Mouse (Mus musculus) common myeloid progenitor, adult 5-6 weeks (primary cell): ENCODE data around the gene Shroom1. TPM values are rescaled to one million over a fixed set of nuclear protein-coding genes. Genes with fewer than 3 reads are reported as not detected.
A peak's percentile ranks its signal among the peaks of the same experiment; 100 is the strongest.

ENCODE experiments used
- ATAC-seq: replicated peaks from 2 replicates; pipeline ENCODE4 v1.8.0; 2016; ENCODE audit warnings: low read depth, mild to moderate bottlenecking, moderate TSS enrichment, inconsistent platforms; ENCODE audit not compliant: poor library complexity, severe bottlenecking
- total RNA-seq: library from RNA; stranded (forward); fragments of 200-1000, 187-1606 nt; gene quantifications from 2 replicates; pipeline ENCODE4 v1.2.3, GENCODE M21; 2017

The Shroom1 gene
- total RNA-seq, 1 experiment from 2014 or later = not detected

DNA sequence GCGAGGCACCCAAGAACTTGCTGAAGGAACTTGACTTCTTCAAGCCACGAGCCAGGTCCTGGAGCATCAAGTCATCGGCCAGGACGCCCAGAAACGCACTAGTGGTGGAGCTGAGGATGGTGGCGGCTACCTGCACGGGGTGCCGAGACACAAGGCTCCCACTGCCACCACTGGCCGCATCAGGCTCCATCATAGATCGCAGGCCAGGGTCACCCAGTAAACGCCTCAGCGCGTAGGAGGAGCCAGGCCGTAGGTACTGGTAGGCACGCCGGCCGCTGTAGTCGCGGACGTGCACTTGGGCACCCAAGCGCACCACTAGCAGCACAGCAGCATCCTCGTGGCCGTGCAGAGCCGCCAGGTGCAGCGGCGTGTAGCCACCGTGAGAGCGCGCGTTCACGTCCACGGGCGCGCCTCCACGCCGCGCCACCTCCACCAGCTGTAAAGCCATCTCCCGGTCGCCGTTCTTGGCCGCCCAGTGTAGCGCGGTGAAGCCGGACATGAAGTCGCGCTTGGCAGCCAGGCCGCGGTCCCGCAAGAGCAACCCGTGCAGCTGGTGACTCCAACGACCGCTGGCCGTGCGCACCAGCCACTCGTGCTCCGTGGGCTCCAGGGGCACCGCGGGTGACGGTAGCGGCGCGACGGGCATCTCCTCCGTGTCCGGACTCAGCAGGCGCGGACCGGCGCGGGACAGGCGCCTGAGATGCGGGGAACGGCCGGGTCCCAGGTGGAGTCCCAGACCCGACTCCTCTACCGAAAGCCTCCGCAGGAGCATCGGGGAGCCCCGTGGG lies 21.6 kb downstream of the Shroom1 start:
- no peak for ATAC-seq

DNA sequence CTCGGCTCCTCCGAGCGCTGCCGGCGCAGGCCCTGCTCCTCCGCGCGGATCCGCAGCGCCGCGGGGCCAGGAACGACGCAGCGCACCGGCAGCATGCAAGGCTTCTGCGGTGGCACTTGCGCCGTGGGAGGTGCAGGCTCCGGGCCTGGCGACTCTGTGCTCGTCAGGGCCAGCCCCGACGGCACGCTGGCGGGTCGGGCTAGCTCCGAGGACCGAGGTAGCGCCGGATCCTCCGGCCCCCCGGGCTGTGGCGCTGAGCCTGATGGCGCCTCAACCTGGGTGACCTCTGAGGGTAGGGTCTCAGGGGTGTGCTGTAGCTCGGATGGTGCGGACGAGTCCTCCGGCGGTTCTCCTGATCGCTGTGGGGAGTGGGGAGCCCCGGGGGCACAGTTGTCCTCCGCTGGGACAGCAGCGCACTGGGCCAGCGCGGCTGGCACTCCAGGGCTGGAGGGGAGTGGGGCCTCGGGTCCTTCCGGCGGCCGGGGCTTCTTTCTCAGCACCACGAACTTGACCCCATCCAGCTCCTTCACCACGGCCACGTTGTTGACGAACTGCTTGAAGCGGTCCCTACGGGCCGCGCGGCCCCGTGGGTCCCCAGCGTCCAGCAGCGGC lies 22.3 kb downstream of the Shroom1 start:
- no peak for ATAC-seq

DNA sequence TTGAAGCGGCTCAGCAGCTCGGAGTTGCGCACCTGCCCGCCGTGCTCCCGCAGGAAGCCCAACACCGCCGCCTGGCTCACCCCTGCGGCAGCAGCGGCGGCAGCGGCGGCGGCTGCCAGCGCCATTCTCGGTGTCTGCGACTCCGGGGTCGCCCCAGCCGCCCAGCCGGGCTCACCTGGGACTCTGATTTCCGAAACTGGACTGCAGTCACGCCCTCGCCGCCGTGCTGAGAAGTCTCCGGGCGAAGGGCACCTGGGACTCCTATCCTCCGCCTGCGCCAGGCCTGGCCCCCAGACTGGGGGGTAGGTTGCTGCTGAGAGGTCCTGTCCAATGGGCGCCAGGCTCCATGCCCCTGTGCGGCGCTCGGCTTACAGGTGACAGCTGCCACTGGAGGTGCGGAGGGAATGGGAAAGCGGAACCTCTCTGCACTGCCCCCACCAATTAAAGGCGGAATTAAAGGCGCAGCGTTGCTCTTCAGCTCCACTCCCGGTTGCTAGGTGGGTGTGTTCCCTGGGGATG lies 22.8 kb downstream of the Shroom1 start, which contains the start of the genes Gm9945 and Sowaha:
Gene Gm9945, plus strand, starts transcription at position 384 of the 519 bp plus-strand sequence.
Gene Sowaha, minus strand, starts transcription at position 492 of the 519 bp plus-strand sequence.
- ATAC-seq = peak; percentile 26

DNA sequence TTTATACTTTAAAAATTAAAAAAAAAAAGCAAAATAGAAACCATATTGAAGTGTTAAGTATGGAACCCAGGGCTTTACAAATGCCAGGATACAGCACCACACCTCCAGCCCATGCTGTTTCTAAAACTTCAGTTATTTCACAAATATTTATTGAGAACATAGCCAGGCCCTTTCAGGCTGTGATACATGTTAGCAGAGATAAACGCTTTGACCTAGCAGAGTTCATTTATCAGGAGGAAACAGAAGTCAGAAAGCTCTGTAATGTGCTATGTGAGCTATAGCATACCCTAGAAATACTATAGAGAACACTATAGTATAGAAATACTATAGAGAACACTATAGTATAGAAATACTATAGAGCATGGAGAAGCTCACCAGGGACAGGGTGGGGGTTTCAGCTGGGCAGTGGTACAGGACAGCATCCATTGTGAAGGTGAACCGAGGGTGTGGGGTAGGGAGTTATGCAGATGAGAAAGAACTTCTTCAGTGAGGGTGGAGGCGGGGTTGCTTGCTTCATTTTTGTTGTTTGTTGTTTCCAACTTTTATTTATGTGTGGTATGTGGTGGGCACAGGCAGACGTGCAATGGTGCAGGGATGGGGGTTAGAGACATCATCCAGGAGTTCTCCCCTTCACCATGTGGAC lies 24.2 kb downstream of the Shroom1 start:
- peak; percentile 53; the same call in 1 of the 2 replicates for ATAC-seq

DNA sequence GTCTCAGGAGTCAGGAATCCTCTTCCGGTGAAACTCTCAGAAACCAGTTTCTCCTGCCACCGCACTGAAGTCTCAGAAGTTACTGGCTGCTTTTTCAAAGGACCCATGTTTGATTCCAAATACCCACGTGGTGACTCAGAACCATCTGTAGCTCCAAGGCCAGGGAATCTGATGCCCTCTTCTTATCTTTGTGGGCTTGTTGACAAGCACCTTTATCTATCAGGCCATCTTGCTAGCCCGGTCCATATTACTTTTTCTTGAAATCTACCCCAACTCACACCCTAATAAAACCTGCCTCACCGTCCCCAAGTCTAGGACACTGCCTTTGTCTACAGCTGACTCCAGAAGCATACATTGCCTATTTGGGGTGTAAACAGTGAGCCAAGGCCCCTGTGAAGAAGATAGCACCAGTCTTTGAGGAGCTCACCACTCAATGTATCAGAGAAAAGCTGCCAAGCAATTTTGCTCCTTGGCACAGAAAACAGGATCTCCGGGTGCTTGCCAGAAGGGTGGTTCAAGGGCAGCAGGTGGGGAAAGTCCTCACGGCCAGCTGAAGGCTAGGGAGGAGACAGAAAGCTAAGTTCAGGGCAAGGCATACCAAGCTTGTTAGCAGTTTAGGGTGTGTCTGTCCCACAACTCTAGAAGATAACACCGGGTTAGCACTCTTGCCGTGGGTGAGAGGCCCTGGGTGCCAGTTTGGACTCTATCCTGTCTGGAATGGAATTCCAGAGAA lies 26.3 kb downstream of the Shroom1 start:
- ATAC-seq = peak; percentile 20; the same call in 1 of the 2 replicates

DNA sequence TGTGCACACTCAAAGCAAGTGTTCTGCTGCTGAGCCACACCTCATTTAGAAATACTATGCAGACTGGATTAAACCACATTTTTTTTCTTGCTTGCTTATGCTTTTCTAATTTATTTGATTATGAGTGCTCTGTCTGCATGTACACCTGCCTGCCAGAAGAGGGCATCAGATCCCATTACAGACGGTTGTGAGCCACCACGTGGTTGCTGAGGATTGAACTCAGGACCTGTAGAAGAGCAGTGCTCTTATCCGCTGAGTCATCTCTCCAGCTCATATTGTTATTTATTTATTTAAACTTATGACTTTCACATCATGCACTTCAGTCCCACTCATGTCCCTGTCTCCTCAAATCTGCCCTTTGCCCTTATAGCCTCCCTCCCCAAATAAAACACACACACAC lies 28.7 kb downstream of the Shroom1 start:
- no peak for ATAC-seq

DNA sequence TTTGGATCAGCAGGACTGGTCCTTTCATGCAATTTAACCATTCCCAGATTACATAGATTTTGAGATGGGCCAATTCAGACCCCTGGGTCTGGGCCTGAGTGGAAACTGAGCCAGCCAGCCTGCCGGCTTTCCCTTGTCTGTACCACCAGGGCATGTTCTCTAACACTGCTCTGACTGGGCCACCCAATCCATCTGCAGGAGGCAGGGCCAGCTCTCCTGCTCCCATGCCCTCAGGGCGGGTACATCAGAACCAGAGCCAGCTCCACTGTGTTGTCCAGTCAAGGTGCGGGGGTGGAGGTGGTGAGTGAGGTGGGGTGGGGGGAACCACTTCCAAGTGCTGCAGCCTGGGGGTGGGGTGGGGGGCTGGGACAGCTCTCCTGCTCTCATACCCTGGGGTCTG lies 29.3 kb downstream of the Shroom1 start:
- no peak for ATAC-seq

DNA sequence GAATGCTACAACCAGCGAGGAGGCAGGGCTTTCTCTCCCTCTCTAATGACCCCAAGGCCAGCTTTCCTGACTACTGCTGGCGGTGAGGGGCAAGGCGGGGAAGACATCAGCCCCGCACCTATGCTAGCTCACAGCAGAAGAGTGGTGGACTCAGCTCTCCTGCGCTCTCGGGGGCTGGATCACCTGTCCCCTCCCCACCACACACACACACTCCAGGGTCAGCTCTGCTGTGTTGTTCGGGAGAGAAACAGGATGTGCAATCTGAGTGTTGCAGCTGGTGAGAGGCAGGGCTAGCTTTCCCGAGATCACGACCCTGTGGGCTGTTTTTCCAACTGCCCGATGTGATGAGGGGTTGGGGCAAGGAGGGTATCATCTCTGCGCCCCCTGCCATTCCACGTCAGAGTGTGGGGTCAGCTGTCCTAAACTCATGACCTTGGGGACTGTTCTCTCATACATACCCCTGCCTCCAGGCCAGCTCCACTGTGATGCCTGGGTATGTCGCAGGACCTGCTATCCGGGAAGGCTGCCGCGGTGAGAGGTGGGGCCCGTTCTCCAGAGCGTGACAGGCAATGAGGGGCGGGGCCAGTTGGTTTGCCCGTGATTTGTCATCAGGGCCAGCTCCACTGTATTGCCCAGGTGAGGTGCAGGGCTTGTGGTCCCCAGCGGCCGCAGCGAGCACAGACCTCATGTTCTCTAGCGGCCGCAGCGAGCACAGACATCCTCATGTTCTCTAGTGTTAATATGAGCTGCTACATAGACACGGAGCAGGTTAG lies 30.0 kb downstream of the Shroom1 start:
- ATAC-seq = peak; percentile 64

DNA sequence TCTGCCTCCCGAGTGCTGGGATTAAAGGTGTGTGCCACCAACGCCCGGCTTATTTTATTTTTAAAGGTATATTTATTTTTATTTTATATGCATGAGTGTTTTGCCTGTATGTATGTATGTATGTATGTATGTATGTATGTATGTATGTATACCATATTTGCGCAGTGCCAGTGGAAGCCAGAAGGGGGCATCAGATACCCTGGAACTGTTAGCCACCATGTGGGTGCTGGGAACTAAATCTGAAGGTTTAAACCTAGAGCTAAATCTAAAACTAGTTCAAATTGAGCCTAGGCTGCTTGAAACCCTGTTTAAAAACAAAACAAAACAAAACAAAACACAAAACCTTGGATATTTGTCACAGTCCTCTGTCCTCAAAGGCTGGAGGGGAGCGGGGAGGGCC lies 32.0 kb downstream of the Shroom1 start:
- ATAC-seq = no peak

DNA sequence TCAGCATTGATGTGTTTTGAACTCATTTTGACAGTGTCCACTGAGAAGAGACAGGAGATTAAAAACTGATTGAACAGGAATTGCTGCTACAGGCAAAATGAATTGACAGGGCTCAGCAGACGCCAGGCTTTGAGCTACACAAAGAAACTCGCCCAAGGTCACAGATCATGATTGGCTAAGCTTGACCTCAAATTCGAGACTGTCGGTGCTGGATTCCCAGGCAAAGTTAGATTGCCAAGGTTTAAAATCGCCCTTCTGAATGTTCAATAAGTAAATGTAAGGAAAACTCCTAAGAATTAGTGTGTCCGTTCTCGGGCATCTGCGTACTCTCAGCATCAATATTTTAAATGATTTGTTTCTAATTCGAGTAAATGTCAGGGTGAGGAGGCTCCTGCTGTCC lies 32.4 kb downstream of the Shroom1 start:
- ATAC-seq = no peak

DNA sequence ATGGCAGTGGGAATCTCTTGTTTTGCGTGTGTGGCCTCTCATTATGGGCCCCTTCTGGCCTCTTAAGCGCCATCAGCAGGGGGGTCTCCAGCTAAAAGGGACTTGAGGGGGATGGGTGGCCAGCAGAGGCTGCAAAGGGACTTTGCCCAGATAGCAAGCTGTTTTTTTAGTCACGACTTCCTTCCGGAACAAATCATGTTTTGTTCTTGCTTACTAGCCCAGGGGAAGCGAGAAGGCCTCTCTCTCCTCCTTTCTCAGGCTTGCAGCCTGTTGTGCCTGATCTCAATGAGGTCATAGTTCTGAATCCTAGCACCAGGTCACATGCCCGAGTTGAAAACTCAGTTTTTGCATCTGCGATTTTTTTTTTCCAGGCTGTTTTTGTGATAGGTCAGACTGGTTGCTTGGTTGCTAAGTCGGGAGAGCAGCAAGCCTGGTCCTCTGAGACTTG lies 35.0 kb downstream of the Shroom1 start:
- ATAC-seq = no peak

DNA sequence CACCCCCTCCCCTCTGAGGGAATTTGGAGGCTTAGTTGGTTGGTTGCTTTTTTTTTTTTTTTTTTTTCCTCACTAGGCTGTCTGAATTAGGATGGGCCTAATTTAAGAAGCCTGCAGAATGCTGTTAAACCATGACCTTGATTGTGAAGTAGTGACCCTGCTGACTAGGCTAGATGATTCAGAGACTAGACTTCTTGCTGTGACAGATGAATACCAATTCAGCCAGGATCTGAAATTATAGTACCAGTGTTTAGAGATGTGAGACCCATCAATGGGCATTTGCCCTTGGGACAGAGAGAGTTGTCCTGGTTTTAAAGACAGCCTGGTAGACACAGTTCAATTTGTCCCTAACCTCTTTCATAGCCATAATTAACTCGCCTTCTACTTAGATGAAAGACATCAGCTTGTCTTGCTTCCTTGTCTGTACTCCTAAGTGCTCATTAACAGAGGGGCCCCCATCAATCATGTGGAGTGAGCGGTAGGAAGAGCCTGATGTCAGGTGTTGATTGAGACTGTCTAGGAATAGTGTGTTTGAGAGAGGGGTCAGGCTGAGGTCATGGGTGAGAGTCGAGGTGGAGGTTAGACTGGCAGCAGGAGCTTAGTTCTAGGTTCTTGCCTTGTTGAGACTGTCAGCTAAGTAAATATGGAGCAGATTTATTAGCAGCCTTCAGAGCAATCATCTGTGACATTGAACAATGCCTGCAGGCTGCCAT lies 36.4 kb downstream of the Shroom1 start:
- no peak for ATAC-seq

DNA sequence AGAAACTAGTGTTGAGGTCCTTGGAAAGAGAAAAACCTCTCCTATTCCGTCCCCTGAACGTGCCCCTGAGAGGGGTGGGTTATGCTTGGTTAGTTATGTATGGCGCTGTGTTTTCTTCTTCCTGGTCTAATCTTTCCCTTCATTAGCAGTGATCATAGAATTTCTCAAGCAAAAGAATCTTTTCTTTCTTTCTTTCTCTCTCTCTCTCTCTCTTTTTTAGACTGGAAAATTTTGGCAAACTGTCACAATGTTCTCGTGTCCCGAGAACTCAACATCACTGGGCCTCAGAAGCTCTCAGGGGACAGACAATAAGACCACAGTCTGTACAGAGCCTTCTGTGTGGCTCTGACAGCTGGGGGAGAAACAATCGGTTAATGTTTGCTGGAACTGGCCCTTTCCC lies 38.4 kb downstream of the Shroom1 start:
- no peak for ATAC-seq

DNA sequence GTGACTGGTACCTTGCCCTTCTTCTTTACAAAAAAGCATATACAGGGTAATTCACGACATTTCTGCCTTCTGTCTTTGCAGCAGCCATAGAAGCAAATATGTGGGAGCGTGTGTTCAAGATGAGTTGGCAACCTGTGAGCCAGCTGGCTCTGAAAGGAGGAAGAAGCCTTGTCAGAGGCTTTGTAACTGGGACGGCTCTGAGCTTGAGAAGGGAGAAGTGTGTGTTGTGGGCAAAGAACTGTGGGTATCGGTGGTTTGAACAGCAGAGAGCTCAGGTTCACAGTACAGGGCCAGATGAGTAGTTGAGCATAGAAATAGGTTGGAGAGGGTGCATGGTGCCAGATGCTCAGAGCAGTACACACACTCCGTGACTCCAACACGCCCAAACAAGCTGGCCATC lies 39.9 kb downstream of the Shroom1 start:
- ATAC-seq = peak; percentile 72

DNA sequence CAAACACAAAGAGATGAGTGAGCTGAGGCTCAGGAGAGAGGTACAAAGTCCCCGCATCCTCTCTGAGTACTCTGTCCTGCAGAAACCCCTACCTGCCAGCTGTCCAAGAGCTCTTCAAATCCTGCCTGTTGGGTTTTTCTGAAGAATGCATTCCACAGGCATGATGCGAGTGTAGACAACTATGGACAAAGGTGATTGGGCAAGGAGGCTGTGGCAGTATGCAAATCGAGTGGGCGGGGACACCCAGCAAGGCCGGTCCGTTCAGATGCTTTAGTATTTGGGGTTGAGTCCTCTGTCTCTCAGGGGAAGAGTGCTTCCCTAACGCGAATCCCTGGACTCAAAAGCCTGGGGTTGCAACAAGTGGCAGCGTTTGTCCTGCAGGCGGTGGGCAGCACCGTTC lies 43.6 kb downstream of the Shroom1 start:
- peak; percentile 33; the same call in 1 of the 2 replicates for ATAC-seq

DNA sequence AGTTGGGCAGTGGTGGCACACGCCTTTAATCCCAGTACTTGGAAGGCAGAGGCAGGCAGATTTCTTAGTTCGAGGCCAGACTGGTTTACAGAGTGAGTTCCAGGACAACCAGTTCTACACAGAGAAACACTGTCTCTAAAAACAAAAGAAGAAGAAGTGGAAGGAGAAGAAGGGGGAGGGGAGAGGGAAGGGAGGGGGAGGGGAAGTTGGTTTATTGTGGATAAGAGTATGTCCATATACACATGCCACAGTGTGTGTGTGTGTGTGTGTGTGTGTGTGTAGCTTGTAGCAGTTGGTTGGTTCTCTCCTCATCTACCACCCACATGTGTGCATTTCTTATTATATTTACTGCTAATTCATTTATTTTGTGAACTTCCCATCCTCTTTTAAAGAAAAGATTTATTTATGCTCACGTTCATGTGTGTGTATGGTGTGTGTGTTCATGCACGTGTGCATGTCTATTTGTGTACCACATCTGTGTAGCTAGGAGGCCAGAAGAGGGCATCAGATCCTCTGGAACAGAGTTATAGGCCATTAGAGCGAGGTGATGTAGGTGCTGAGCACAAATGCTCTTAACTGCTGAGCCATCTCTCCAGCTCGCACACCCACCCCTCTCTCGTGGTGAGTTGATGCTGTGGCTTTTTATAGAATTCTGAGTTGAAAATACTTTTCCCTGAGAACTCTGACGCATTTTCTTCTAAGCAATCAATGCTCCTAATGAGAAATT lies 45.2 kb downstream of the Shroom1 start:
- 0 out of 2 replicates have a peak, but pooled peaks have one; percentile 42 for ATAC-seq

DNA sequence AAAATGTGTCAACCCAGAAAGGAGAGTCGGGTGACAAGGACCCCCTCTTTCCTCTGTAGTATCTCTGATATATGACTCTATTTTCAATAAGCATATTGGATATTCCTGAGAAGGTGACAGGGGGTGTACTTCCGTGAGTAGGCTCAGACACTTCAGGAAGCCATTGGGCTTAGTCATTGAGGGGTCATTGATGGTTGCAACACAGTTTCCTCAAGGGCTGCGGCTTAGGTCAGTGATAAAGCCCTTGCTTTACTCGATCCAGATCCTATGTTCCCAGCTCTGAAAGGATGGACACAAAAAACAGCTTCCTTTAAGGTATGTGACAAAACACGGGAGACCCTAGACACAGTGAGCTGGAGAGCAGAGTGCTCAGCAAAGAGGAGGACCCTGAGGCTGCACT lies 46.7 kb downstream of the Shroom1 start:
- 0 out of 2 replicates have a peak, but pooled peaks have one; percentile 43 for ATAC-seq

DNA sequence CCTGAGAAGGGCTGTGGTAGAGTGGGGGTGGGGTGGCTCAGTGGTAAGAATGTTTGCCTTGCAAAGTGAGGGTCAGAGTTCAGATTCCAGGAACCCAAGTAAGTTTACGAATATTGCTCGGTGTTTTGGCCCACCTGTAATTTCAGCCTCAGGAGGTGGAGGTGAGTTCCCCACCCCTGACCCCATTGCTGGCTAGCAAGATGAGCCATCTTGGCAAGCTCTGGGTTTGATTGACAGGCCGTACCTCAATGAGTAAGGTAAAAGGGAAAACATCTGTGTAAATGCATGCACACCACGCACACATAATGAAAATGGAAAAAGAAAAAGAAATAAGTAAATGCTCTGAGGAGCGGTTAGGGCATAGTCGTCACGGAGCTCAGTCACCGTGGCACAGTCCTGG lies 47.4 kb downstream of the Shroom1 start:
- no peak for ATAC-seq
